Mouse (Mus musculus): ENCODE results near the gene March4. TPM values are rescaled to one million over a fixed set of nuclear protein-coding genes. Genes with fewer than 3 reads are reported as not detected.

March4 gene
- polyA plus RNA-seq, 1 experiment, result 0.01 TPM

GRCm38 (mm10) chr1:72497609-72498008, 39.1 kb downstream of the March4 start:
- H3K4me3 ChIP-seq, result no peak overlapping the region
- no peaks in the 10 kb centered on the region for H3K27me3 ChIP-seq (ENCODE audit: control insufficient read depth, insufficient read depth, insufficient read length)
- H3K79me2 ChIP-seq (ENCODE audit: control insufficient read depth, insufficient read depth), result no peaks in the 10 kb centered on the region
- H3K4me2 ChIP-seq (ENCODE audit: low read depth), result no peak overlapping the region
- H3ac ChIP-seq (ENCODE audit: control insufficient read depth, insufficient read length), result no peak overlapping the region
- H3K36me3 ChIP-seq (ENCODE audit: control insufficient read depth, insufficient read depth), result no peaks in the 10 kb centered on the region
- TF ChIP-seq USF1 (IDR thresholded peaks at IDR 0.05; ENCODE audit: low read depth), result no peak

- no peaks in the 10 kb centered on the region for H3K79me2 ChIP-seq (ENCODE audit: control insufficient read depth, insufficient read depth)
- no peak overlapping the region for H3ac ChIP-seq (ENCODE audit: control insufficient read depth, insufficient read length)
- no peak overlapping the region for H3K4me3 ChIP-seq
- H3K4me2 ChIP-seq (ENCODE audit: low read depth), result no peak overlapping the region
- no peaks in the 10 kb centered on the region for H3K36me3 ChIP-seq (ENCODE audit: control insufficient read depth, insufficient read depth)
- H3K27me3 ChIP-seq (ENCODE audit: control insufficient read depth, insufficient read depth, insufficient read length), result no peaks in the 10 kb centered on the region
- TF ChIP-seq USF1 (IDR thresholded peaks at IDR 0.05; ENCODE audit: low read depth) (no peak), SRF (IDR thresholded peaks at IDR 0.05; ENCODE audit: control insufficient read depth, insufficient read length, low read depth) (no peak), POLR2AphosphoS2 (IDR thresholded peaks at IDR 0.05; ENCODE audit: insufficient read length, low read depth) (no peak), TCF3 (IDR thresholded peaks at IDR 0.05; ENCODE audit: insufficient read length, low read depth) (no peak), MAX (IDR thresholded peaks at IDR 0.05; ENCODE audit: low read depth) (no peak), MYOD1 (IDR thresholded peaks at IDR 0.05; ENCODE audit: control insufficient read depth in 1 of 3, insufficient read length in 2 of 3, low read depth in 2 of 3) (no peak), E2F4 (IDR thresholded peaks at IDR 0.05; ENCODE audit: insufficient read depth) (no peak), MYOG (IDR thresholded peaks at IDR 0.05; ENCODE audit: control insufficient read depth in 1 of 3, insufficient read depth in 1 of 3, insufficient read length in 2 of 3, low read depth in 2 of 3) (no peak), POLR2A (IDR thresholded peaks at IDR 0.05; ENCODE audit: insufficient read length, low read depth) (no peak), REST (IDR thresholded peaks at IDR 0.05; ENCODE audit: insufficient read depth, insufficient read length) (no peak), TCF12 (IDR thresholded peaks at IDR 0.05; ENCODE audit: insufficient read depth, poor library complexity, severe bottlenecking) (no peak), CEBPB (IDR thresholded peaks at IDR 0.05; ENCODE audit: insufficient read depth, poor library complexity, severe bottlenecking) (no peak)
Measured at GRCm38 (mm10) chr1:72493454-72493853, 43.3 kb downstream of the March4 start.

GRCm38 (mm10) chr1:72492666-72493065, 44.1 kb downstream of the March4 start:
- H3K27me3 ChIP-seq (ENCODE audit: control insufficient read depth, insufficient read depth, insufficient read length), result no peaks in the 10 kb centered on the region
- no peak overlapping the region for H3K4me2 ChIP-seq (ENCODE audit: low read depth)
- H3K79me2 ChIP-seq (ENCODE audit: control insufficient read depth, insufficient read depth), result no peaks in the 10 kb centered on the region
- H3K36me3 ChIP-seq (ENCODE audit: control insufficient read depth, insufficient read depth), result no peaks in the 10 kb centered on the region
- no peak overlapping the region for H3K4me3 ChIP-seq
- H3ac ChIP-seq (ENCODE audit: control insufficient read depth, insufficient read length), result no peak overlapping the region
- TF ChIP-seq TCF12 (IDR thresholded peaks at IDR 0.05; ENCODE audit: insufficient read depth, poor library complexity, severe bottlenecking) (no peak), REST (IDR thresholded peaks at IDR 0.05; ENCODE audit: insufficient read depth, insufficient read length) (no peak), SRF (IDR thresholded peaks at IDR 0.05; ENCODE audit: control insufficient read depth, insufficient read length, low read depth) (no peak), USF1 (IDR thresholded peaks at IDR 0.05; ENCODE audit: low read depth) (no peak), CEBPB (IDR thresholded peaks at IDR 0.05; ENCODE audit: insufficient read depth, poor library complexity, severe bottlenecking) (no peak), MYOD1 (IDR thresholded peaks at IDR 0.05; ENCODE audit: control insufficient read depth in 1 of 3, insufficient read length in 2 of 3, low read depth in 2 of 3) (no peak), POLR2AphosphoS2 (IDR thresholded peaks at IDR 0.05; ENCODE audit: insufficient read length, low read depth) (no peak), E2F4 (IDR thresholded peaks at IDR 0.05; ENCODE audit: insufficient read depth) (no peak), POLR2A (IDR thresholded peaks at IDR 0.05; ENCODE audit: insufficient read length, low read depth) (no peak), MAX (IDR thresholded peaks at IDR 0.05; ENCODE audit: low read depth) (no peak), TCF3 (IDR thresholded peaks at IDR 0.05; ENCODE audit: insufficient read length, low read depth) (no peak), MYOG (IDR thresholded peaks at IDR 0.05; ENCODE audit: control insufficient read depth in 1 of 3, insufficient read depth in 1 of 3, insufficient read length in 2 of 3, low read depth in 2 of 3) (no peak)

GRCm38 (mm10) chr1:72491307-72491706, 45.4 kb downstream of the March4 start:
- Histone ChIP-seq H3K4me3 (no peak overlapping the region), H3K36me3 (ENCODE audit: control insufficient read depth, insufficient read depth) (no peaks in the 10 kb centered on the region), H3K79me2 (ENCODE audit: control insufficient read depth, insufficient read depth) (no peaks in the 10 kb centered on the region), H3K4me2 (ENCODE audit: low read depth) (no peak overlapping the region), H3K27me3 (ENCODE audit: control insufficient read depth, insufficient read depth, insufficient read length) (no peaks in the 10 kb centered on the region), H3ac (ENCODE audit: control insufficient read depth, insufficient read length) (no peak overlapping the region)
- no peak for TF ChIP-seq CEBPB (IDR thresholded peaks at IDR 0.05; ENCODE audit: insufficient read depth, poor library complexity, severe bottlenecking)
- TF ChIP-seq E2F4 (IDR thresholded peaks at IDR 0.05; ENCODE audit: insufficient read depth), result no peak
- TF ChIP-seq REST (IDR thresholded peaks at IDR 0.05; ENCODE audit: insufficient read depth, insufficient read length), result no peak
- TF ChIP-seq POLR2A (IDR thresholded peaks at IDR 0.05; ENCODE audit: insufficient read length, low read depth), result no peak
- TF ChIP-seq TCF3 (IDR thresholded peaks at IDR 0.05; ENCODE audit: insufficient read length, low read depth), result no peak
- TF ChIP-seq SRF (IDR thresholded peaks at IDR 0.05; ENCODE audit: control insufficient read depth, insufficient read length, low read depth), result no peak
- no peak for TF ChIP-seq MYOG (IDR thresholded peaks at IDR 0.05; ENCODE audit: control insufficient read depth in 1 of 3, insufficient read depth in 1 of 3, insufficient read length in 2 of 3, low read depth in 2 of 3)
- TF ChIP-seq POLR2AphosphoS2 (IDR thresholded peaks at IDR 0.05; ENCODE audit: insufficient read length, low read depth), result no peak
- TF ChIP-seq TCF12 (IDR thresholded peaks at IDR 0.05; ENCODE audit: insufficient read depth, poor library complexity, severe bottlenecking), result no peak
- no peak for TF ChIP-seq MAX (IDR thresholded peaks at IDR 0.05; ENCODE audit: low read depth)
- no peak for TF ChIP-seq MYOD1 (IDR thresholded peaks at IDR 0.05; ENCODE audit: control insufficient read depth in 1 of 3, insufficient read length in 2 of 3, low read depth in 2 of 3)
- TF ChIP-seq USF1 (IDR thresholded peaks at IDR 0.05; ENCODE audit: low read depth), result no peak

- Histone ChIP-seq H3K36me3 (ENCODE audit: control insufficient read depth, insufficient read depth) (no peaks in the 10 kb centered on the region), H3K27me3 (ENCODE audit: control insufficient read depth, insufficient read depth, insufficient read length) (no peaks in the 10 kb centered on the region), H3ac (ENCODE audit: control insufficient read depth, insufficient read length) (no peak overlapping the region), H3K79me2 (ENCODE audit: control insufficient read depth, insufficient read depth) (no peaks in the 10 kb centered on the region), H3K4me2 (ENCODE audit: low read depth) (no peak overlapping the region), H3K4me3 (no peak overlapping the region)
- TF ChIP-seq MYOG (IDR thresholded peaks at IDR 0.05; ENCODE audit: control insufficient read depth in 1 of 3, insufficient read depth in 1 of 3, insufficient read length in 2 of 3, low read depth in 2 of 3) (no peak), USF1 (IDR thresholded peaks at IDR 0.05; ENCODE audit: low read depth) (no peak), E2F4 (IDR thresholded peaks at IDR 0.05; ENCODE audit: insufficient read depth) (no peak), TCF12 (IDR thresholded peaks at IDR 0.05; ENCODE audit: insufficient read depth, poor library complexity, severe bottlenecking) (no peak), POLR2A (IDR thresholded peaks at IDR 0.05; ENCODE audit: insufficient read length, low read depth) (no peak), SRF (IDR thresholded peaks at IDR 0.05; ENCODE audit: control insufficient read depth, insufficient read length, low read depth) (no peak), MYOD1 (IDR thresholded peaks at IDR 0.05; ENCODE audit: control insufficient read depth in 1 of 3, insufficient read length in 2 of 3, low read depth in 2 of 3) (no peak), REST (IDR thresholded peaks at IDR 0.05; ENCODE audit: insufficient read depth, insufficient read length) (no peak), CEBPB (IDR thresholded peaks at IDR 0.05; ENCODE audit: insufficient read depth, poor library complexity, severe bottlenecking) (no peak)
Measured at GRCm38 (mm10) chr1:72490801-72491200, 45.9 kb downstream of the March4 start.

All from myocyte (in vitro differentiated cells).